8 mouse cellular contexts compared by ENCODE assay signal in genomic region chr11:107012324-107013017, GRCm38 (mm10). TPM values are rescaled to one million over a fixed set of nuclear protein-coding genes. Genes with fewer than 3 reads are reported as not detected.
DNase-seq lines count a peak whose midpoint lies in the region; ATAC-seq and TF ChIP-seq lines count a peak whose summit lies in the region.

No protein-coding gene starts in this region.

- peaks cover 18% of the 10 kb centered on the region for H3K4me1 ChIP-seq in G1E (ENCODE audit: insufficient read depth, low read depth, low read length)
- 0 out of 2 replicates have a peak, but pooled peaks cover 3% of the 10 kb centered on the region for H3K4me1 ChIP-seq in forebrain, postnatal 0 days (ENCODE audit: insufficient read depth)
- peaks cover 12% of the 10 kb centered on the region for H3K4me1 ChIP-seq in lung, embryonic 16.5 days (replicated peaks; ENCODE audit: control insufficient read depth, insufficient read depth, low read length)

- no peak for TF ChIP-seq CTCF in G1E (IDR thresholded peaks at IDR 0.05; ENCODE audit: low read depth, low read length)
- no peak for TF ChIP-seq CTCF in forebrain, postnatal 0 days (IDR thresholded peaks at IDR 0.05; ENCODE audit: low read depth)

- peak overlapping the region; percentile 70 for H3K4me3 ChIP-seq in G1E (ENCODE audit: low read depth, low read length)
- peak overlapping the region; percentile 58 for H3K4me3 ChIP-seq in forebrain, postnatal 0 days (ENCODE audit: low read depth, low read length)
- H3K4me3 ChIP-seq in lung, embryonic 16.5 days (ENCODE audit: low read length) = peak overlapping the region; percentile 64

- no peaks in the 10 kb centered on the region for H3K36me3 ChIP-seq in G1E (replicated peaks)
- no peaks in the 10 kb centered on the region for H3K36me3 ChIP-seq in forebrain, postnatal 0 days (ENCODE audit: insufficient read depth)
- H3K36me3 ChIP-seq in lung, embryonic 16.5 days (ENCODE audit: control insufficient read depth, insufficient read depth, low read length) = no peaks in the 10 kb centered on the region

- WGBS in forebrain, postnatal 0 days = 2% methylated on average over 37 of the region's 37 CpGs
- under 1% methylated on average over 37 of the region's 37 CpGs for WGBS in lung, embryonic 16.5 days

- H3K27ac ChIP-seq in forebrain, postnatal 0 days (ENCODE audit: low read depth, low read length) = peak overlapping the region; percentile 84
- H3K27ac ChIP-seq in lung, embryonic 16.5 days (ENCODE audit: low read length) = peak overlapping the region; percentile 100

- 0 out of 2 replicates have a peak, but pooled peaks cover 2% of the 10 kb centered on the region for H3K9me3 ChIP-seq in G1E (replicated peaks)
- no peaks in the 10 kb centered on the region for H3K9me3 ChIP-seq in forebrain, postnatal 0 days (ENCODE audit: low read length)
- peaks cover 2% of the 10 kb centered on the region; the same call in 1 of the 2 replicates for H3K9me3 ChIP-seq in lung, embryonic 16.5 days (ENCODE audit: control insufficient read depth, low read length)

- peak overlapping the region; percentile 57 for H3K4me2 ChIP-seq in forebrain, postnatal 0 days (ENCODE audit: low read depth)
- peak overlapping the region; percentile 65 for H3K4me2 ChIP-seq in lung, embryonic 16.5 days (ENCODE audit: low read depth, low read length)

- DNase-seq in G1E (ENCODE audit: low spot score) = peak; percentile 71
- DNase-seq in cerebellum, adult 18-20 months = peak; percentile 97 to 100
- DNase-seq in forebrain, postnatal 0 days = peak; percentile 99
- peak; percentile 99 for DNase-seq in layer of hippocampus, adult 9-10 months (ENCODE audit: low spot score)
- DNase-seq in ovary, postnatal 10 days (ENCODE audit: low spot score) = peak; percentile 100
- peak; percentile 92 to 95 for DNase-seq in thymus, postnatal 10 days (ENCODE audit: low spot score in 2 of 2)

- peak; percentile 88 for ATAC-seq in G1E (ENCODE audit: extremely low read depth, insufficient number of reproducible peaks, low FRiP score, poor library complexity, severe bottlenecking)
- ATAC-seq in forebrain, postnatal 0 days = peak; percentile 98
- peak; percentile 93 to 94 for ATAC-seq in hematopoietic stem cell, adult 5-6 weeks (replicated peaks in 1 of 2; ENCODE audit: insufficient read depth in 1 of 2, low FRiP score in 2 of 2, low TSS enrichment in 1 of 2, low read depth in 1 of 2, poor library complexity in 2 of 2, severe bottlenecking in 2 of 2)
- ATAC-seq in lung, embryonic 16.5 days (ENCODE audit: low read depth) = peak; percentile 87

- peak overlapping the region; percentile 60 for H3K9ac ChIP-seq in forebrain, postnatal 0 days
- peak overlapping the region; percentile 88 for H3K9ac ChIP-seq in lung, embryonic 16.5 days (ENCODE audit: low read length)

- peaks cover 19% of the 10 kb centered on the region for H3K27me3 ChIP-seq in G1E (ENCODE audit: insufficient read depth, low read length)
- H3K27me3 ChIP-seq in forebrain, postnatal 0 days (ENCODE audit: insufficient read depth, low read length) = no peaks in the 10 kb centered on the region
- H3K27me3 ChIP-seq in lung, embryonic 16.5 days (ENCODE audit: control insufficient read depth, insufficient read depth, low read depth, low read length) = no peaks in the 10 kb centered on the region

RNA-seq across cellular contexts. Expression of gene 1810010H24Rik, which starts 13.0 kb away (rescaled TPM):
- 2.6 and 5.5 TPM in 2 replicates for total RNA-seq in G1E (2014; fragmentation: Nextera tagmentation)
- total RNA-seq in G1E (2017) = 0.87 and 1.3 TPM in 2 replicates
- 0.62 and 0.63 TPM in 2 replicates for polyA plus RNA-seq in G1E (2012)
- 8.7 and 9.7 TPM in 2 replicates for total RNA-seq in forebrain, postnatal 0 days (2014; rRNA removed)
- 9.5 and 10.0 TPM in 2 replicates for polyA plus RNA-seq in forebrain, postnatal 0 days (2015; fragmentation: Nextera tagmentation; extraction: Ambion mirVana)
- 1.4 TPM in 1 of 2 replicates, not detected in the other for total RNA-seq in hematopoietic stem cell, adult 5-6 weeks (2017)
- 4.4 and 5.1 TPM in 2 replicates for polyA plus RNA-seq in lung, embryonic 16.5 days (2015; fragmentation: Nextera tagmentation; extraction: Ambion mirVana)

RNA-seq across cellular contexts. Expression of gene Kpna2, which starts 13.1 kb away (rescaled TPM):
- total RNA-seq in G1E (2014; fragmentation: Nextera tagmentation) (302 and 432 TPM in 2 replicates), G1E (2017) (62.0 and 66.2 TPM in 2 replicates)
- 13.7 and 16.5 TPM in 2 replicates for polyA plus RNA-seq in G1E (2012)
- 75.5 and 83.5 TPM in 2 replicates for total RNA-seq in forebrain, postnatal 0 days (2014; rRNA removed)
- polyA plus RNA-seq in forebrain, postnatal 0 days (2015; fragmentation: Nextera tagmentation; extraction: Ambion mirVana) = 100 and 102 TPM in 2 replicates
- total RNA-seq in hematopoietic stem cell, adult 5-6 weeks (2017) = 104 and 116 TPM in 2 replicates
- polyA plus RNA-seq in lung, embryonic 16.5 days (2015; fragmentation: Nextera tagmentation; extraction: Ambion mirVana) = 437 and 492 TPM in 2 replicates

Comparison
In these comparisons a context has a peak if more than half of its experiments do, and no peak if none do; other contexts are left out.
1. Peak in every context shown above with its lines: DNase-seq, ATAC-seq, H3K4me3 ChIP-seq and H3K27ac ChIP-seq.